Mouse (Mus musculus) embryonic stem cell, embryonic (primary cell): ENCODE results near the gene Hcrtr1.

Experiments used
- CTCF ChIA-PET, 4 experiments: fragments of 300-600 bp in 2 of 4; fragments of 350-600 bp in 2 of 4; sonication (Branson Sonifier 250); formaldehyde crosslinking; loops; one replicate each; lab custom pipeline; 2022; ENCODE audit warnings: inconsistent platforms in 2 of 4; lab: Charles Lee
- POLR2A ChIA-PET, 4 experiments: fragments of 300-600 bp in 2 of 4; fragments of 350-600 bp in 2 of 4; sonication (Branson Sonifier 250); formaldehyde crosslinking; loops; one replicate each; lab custom pipeline; 2022; ENCODE audit warnings: antibody characterized with exemption in 4 of 4, inconsistent platforms in 1 of 4; lab: Charles Lee

The Hcrtr1 gene

GRCm38 (mm10) chr4:130139214-130139492 lies at the start of gene Hcrtr1:
Hcrtr1 (minus strand) TSS chr4:130139359.
- CTCF ChIA-PET, result interaction anchor here (0.6 to 1.6 kb wide), 8 partner anchors 8 to 60 kb away, joined by 3 to 7 read pairs (median 4); partner anchors contain the start of genes Pef1 (in 1 of the 4) and Tinagl1 (in 1 of the 4)
- POLR2A ChIA-PET, result interaction anchor here in 3 of 4 experiments (0.6 to 1.4 kb wide), 10 partner anchors 8 to 395 kb away, joined by 3 to 4 read pairs (median 3); partner anchors contain the start of genes Gm10570 (in 1 of the 3), Pef1 (in 1 of the 3) and Tinagl1 (in 1 of the 3)

GRCm38 (mm10) chr4:130188806-130189297 lies 49.7 kb upstream of the Hcrtr1 start:
- ChIA-PET CTCF (interaction anchor here (0.5 to 2.3 kb wide), 82 partner anchors 10 to 584 kb away, joined by 3 to 21 read pairs (median 4); partner anchors contain the start of genes Hcrtr1 (in 3 of the 4), Pef1 (in 3 of the 4) and Tinagl1 (in 3 of the 4)), POLR2A (interaction anchor here in 3 of 4 experiments (0.6 to 2.8 kb wide), 18 partner anchors 10 to 494 kb away, joined by 3 to 7 read pairs (median 4); partner anchors contain the start of genes Pef1 (in 2 of the 3) and Tinagl1 (in 2 of the 3))

- CTCF ChIA-PET, result interaction anchor here in 2 of 4 experiments (0.9 to 1.5 kb wide), 5 partner anchors 11 to 228 kb away, joined by 3 to 4 read pairs (median 3); partner anchors contain the start of gene Hcrtr1 (in 1 of the 2)
Observed at GRCm38 (mm10) chr4:130186891-130187290, 47.7 kb upstream of the Hcrtr1 start.

GRCm38 (mm10) chr4:130186450-130186849 lies 47.3 kb upstream of the Hcrtr1 start:
- CTCF ChIA-PET, result interaction anchor here in 2 of 4 experiments (0.9 to 1.5 kb wide), 2 partner anchors 11 to 101 kb away, joined by 3 read pairs; no protein-coding TSS in a partner anchor
- POLR2A ChIA-PET, result interaction anchor here in 1 of 4 experiments (1.0 kb wide), 1 partner anchor 79 kb away, joined by 3 read pairs; no protein-coding TSS in a partner anchor

More at GRCm38 (mm10) chr4:130186891-130187290, 47.7 kb upstream of the Hcrtr1 start:
- POLR2A ChIA-PET, result interaction anchor here in 1 of 4 experiments (1.0 kb wide), 1 partner anchor 79 kb away, joined by 3 read pairs; no protein-coding TSS in a partner anchor

- ChIA-PET POLR2A (interaction anchor here in 2 of 4 experiments (0.6 to 1.8 kb wide), 2 partner anchors 8 to 261 kb away, joined by 3 to 4 read pairs; partner anchors contain the start of gene Tinagl1 (in 1 of the 2)), CTCF (no interaction called here)
Observed at GRCm38 (mm10) chr4:130183879-130184278, 44.7 kb upstream of the Hcrtr1 start.

- POLR2A ChIA-PET, result interaction anchor here (0.7 to 1.0 kb wide), 5 partner anchors 8 to 81 kb away, joined by 3 read pairs; partner anchors contain the start of genes Pef1 (in 1 of the 4) and Tinagl1 (in 1 of the 4)
- CTCF ChIA-PET, result no interaction called here
Observed at GRCm38 (mm10) chr4:130183023-130183422, 43.9 kb upstream of the Hcrtr1 start.

- POLR2A ChIA-PET, result interaction anchor here in 1 of 4 experiments (0.6 kb wide), 1 partner anchor 80 kb away, joined by 4 read pairs; the partner anchor contains the start of gene Pef1
Observed at GRCm38 (mm10) chr4:130181886-130182285, 42.7 kb upstream of the Hcrtr1 start.

GRCm38 (mm10) chr4:130180909-130181602 lies 41.9 kb upstream of the Hcrtr1 start:
- POLR2A ChIA-PET, result interaction anchor here in 2 of 4 experiments (0.6 to 1.0 kb wide), 2 partner anchors 79 kb away, joined by 3 to 4 read pairs; partner anchors contain the start of gene Pef1 (in 2 of the 2)
- CTCF ChIA-PET, result interaction anchor here in 1 of 4 experiments (1.0 kb wide), 1 partner anchor 59 kb away, joined by 4 read pairs; no protein-coding TSS in a partner anchor

More at GRCm38 (mm10) chr4:130181886-130182285, 42.7 kb upstream of the Hcrtr1 start:
- CTCF ChIA-PET, result no interaction called here

GRCm38 (mm10) chr4:130179876-130180275 lies 40.7 kb upstream of the Hcrtr1 start:
- CTCF ChIA-PET, result interaction anchor here in 1 of 4 experiments (0.6 kb wide), 1 partner anchor 124 kb away, joined by 3 read pairs; no protein-coding TSS in a partner anchor

GRCm38 (mm10) chr4:130177536-130177935 lies 38.4 kb upstream of the Hcrtr1 start:
- CTCF ChIA-PET, result interaction anchor here in 3 of 4 experiments (0.5 to 2.2 kb wide), 3 partner anchors 12 to 244 kb away, joined by 3 to 8 read pairs (median 4); no protein-coding TSS in a partner anchor
- POLR2A ChIA-PET, result interaction anchor here in 3 of 4 experiments (0.6 to 1.7 kb wide), 4 partner anchors 11 to 130 kb away, joined by 3 to 5 read pairs (median 4); partner anchors contain the start of gene Pef1 (in 1 of the 3)

More at GRCm38 (mm10) chr4:130179876-130180275, 40.7 kb upstream of the Hcrtr1 start:
- POLR2A ChIA-PET, result interaction anchor here in 2 of 4 experiments (0.5 to 1.0 kb wide), 2 partner anchors 77 to 338 kb away, joined by 3 to 8 read pairs; partner anchors contain the start of gene Pef1 (in 1 of the 2)

- CTCF ChIA-PET, result interaction anchor here in 3 of 4 experiments (0.5 to 2.2 kb wide), 4 partner anchors 12 to 357 kb away, joined by 3 to 8 read pairs (median 4); no protein-coding TSS in a partner anchor
- POLR2A ChIA-PET, result interaction anchor here in 2 of 4 experiments (0.7 to 1.7 kb wide), 4 partner anchors 55 to 194 kb away, joined by 3 to 5 read pairs (median 3); partner anchors contain the start of gene Pef1 (in 1 of the 2)
Observed at GRCm38 (mm10) chr4:130177087-130177486, 37.9 kb upstream of the Hcrtr1 start.

- POLR2A ChIA-PET, result interaction anchor here in 3 of 4 experiments (0.7 to 2.0 kb wide), 11 partner anchors 9 to 462 kb away, joined by 3 to 6 read pairs (median 4); partner anchors contain the start of genes Snrnp40 (in 1 of the 3) and Zcchc17 (in 1 of the 3)
- CTCF ChIA-PET, result interaction anchor here in 2 of 4 experiments (0.6 to 2.7 kb wide), 4 partner anchors 11 to 22 kb away, joined by 3 to 13 read pairs (median 3); no protein-coding TSS in a partner anchor
Observed at GRCm38 (mm10) chr4:130176156-130176720, 37.1 kb upstream of the Hcrtr1 start.

GRCm38 (mm10) chr4:130175072-130175711 lies 36.0 kb upstream of the Hcrtr1 start, which contains the start of gene Tinagl1:
Tinagl1 (minus strand) TSS chr4:130175122.
- CTCF ChIA-PET, result interaction anchor here (0.6 to 2.7 kb wide), 29 partner anchors 8 to 718 kb away, joined by 3 to 15 read pairs (median 4); partner anchors contain the start of genes Hcrtr1 (in 1 of the 4) and Pef1 (in 1 of the 4)
- POLR2A ChIA-PET, result interaction anchor here (0.5 to 2.6 kb wide), 62 partner anchors 8 to 539 kb away, joined by 3 to 17 read pairs (median 3); partner anchors contain the start of genes Pef1 (in 3 of the 4), Fabp3 (in 1 of the 4), Gm10570 (in 1 of the 4) and Hcrtr1 (in 1 of the 4)

- ChIA-PET POLR2A (interaction anchor here (0.5 to 2.6 kb wide), 52 partner anchors 8 to 1044 kb away, joined by 3 to 17 read pairs (median 3); partner anchors contain the start of genes Pef1 (in 3 of the 4), Fabp3 (in 1 of the 4), Gm10570 (in 1 of the 4) and Hcrtr1 (in 1 of the 4)), CTCF (interaction anchor here (0.6 to 2.7 kb wide), 25 partner anchors 8 to 719 kb away, joined by 3 to 13 read pairs (median 3); partner anchors contain the start of genes Pef1 (in 2 of the 4) and Hcrtr1 (in 1 of the 4))
Observed at GRCm38 (mm10) chr4:130174335-130175031, 35.3 kb upstream of the Hcrtr1 start.

- CTCF ChIA-PET, result interaction anchor here in 3 of 4 experiments (0.6 to 2.7 kb wide), 8 partner anchors 11 to 107 kb away, joined by 3 to 13 read pairs (median 4); partner anchors contain the start of gene Pef1 (in 1 of the 3)
- POLR2A ChIA-PET, result interaction anchor here (0.5 to 2.6 kb wide), 17 partner anchors 11 to 1043 kb away, joined by 3 to 17 read pairs (median 5); partner anchors contain the start of genes Pef1 (in 2 of the 4), Fabp3 (in 1 of the 4) and Gm10570 (in 1 of the 4)
Observed at GRCm38 (mm10) chr4:130173911-130174311, 34.8 kb upstream of the Hcrtr1 start.
